Mouse (Mus musculus) hindbrain, postnatal 0 days (tissue): ENCODE measurements around the gene Socs5. TPM values are rescaled to one million over a fixed set of nuclear protein-coding genes. Genes with fewer than 3 reads are reported as not detected.

Experiments
- ATAC-seq: fragments of 200-750 bp; cut with Nextera tagmentation; 2 replicates; pipeline ENCODE4 v1.8.0; 2017; ENCODE audit warnings: mild to moderate bottlenecking, moderate TSS enrichment, moderate library complexity
- DNase-seq: peaks from one replicate; pipeline ENCODE4 v3.0.0-alpha.2; 2015; ENCODE audit warnings: low spot score
- H3K27ac ChIP-seq: fragments of 300-500 bp; sonication (generic); 2 replicates; pipeline ENCODE4 v1.5.1; 2014; ENCODE audit warnings: mild to moderate bottlenecking
- H3K27me3 ChIP-seq: fragments of 300-500 bp; sonication (generic); 2 replicates; pipeline ENCODE4 v1.6.1; 2014; ENCODE audit warnings: low read length, mixed read lengths; ENCODE audit not compliant: insufficient read depth
- H3K36me3 ChIP-seq: fragments of 300-500 bp; sonication (generic); 2 replicates; pipeline ENCODE4 v1.6.1; 2014; ENCODE audit warnings: low read length, mixed read lengths; ENCODE audit not compliant: insufficient read depth
- H3K4me1 ChIP-seq: fragments of 300-500 bp; sonication (generic); 2 replicates; pipeline ENCODE4 v1.6.1; 2014; ENCODE audit warnings: antibody characterized with exemption, low read length, mixed read lengths; ENCODE audit not compliant: insufficient read depth
- H3K4me2 ChIP-seq: fragments of 300-500 bp; sonication (generic); 2 replicates; pipeline ENCODE4 v1.6.1; 2014; ENCODE audit warnings: low read depth, mild to moderate bottlenecking, low read length, moderate library complexity, mixed read lengths
- H3K4me3 ChIP-seq: fragments of 300-500 bp; sonication (generic); 2 replicates; pipeline ENCODE4 v1.5.1; 2014; ENCODE audit warnings: low read length
- H3K9ac ChIP-seq: fragments of 300-500 bp; sonication (generic); replicated peaks from 2 replicates; pipeline ENCODE4 v1.6.1; 2014; ENCODE audit warnings: mild to moderate bottlenecking, low read length, moderate library complexity, mixed read lengths
- H3K9me3 ChIP-seq: fragments of 300-500 bp; sonication (generic); 2 replicates; pipeline ENCODE4 v1.6.1; 2016; ENCODE audit warnings: low read length, mixed read lengths
- CTCF ChIP-seq: IDR thresholded peaks from 2 replicates; pipeline ENCODE4 v1.5.1; 2016; ENCODE audit warnings: antibody characterized with exemption, control low read depth, low read depth
- WGBS: fragments of 180-500 bp; shearing (Covaris S2); extraction: QIAGEN DNeasy Blood & Tissue Kit; methylation state at CpG from one replicate; pipeline ENCODE4 v1.1.7; 2014; 5-methylcytosine and 5-hydroxymethylcytosine counted together
- polyA plus RNA-seq: library from polyadenylated mRNA; unstranded; fragments of >200 nt; fragmentation: Nextera tagmentation; extraction: Ambion mirVana; gene quantifications from 2 replicates; pipeline ENCODE4 v1.2.1, GENCODE M21; 2015
- total RNA-seq: library from RNA; depleted of rRNA; stranded (reverse); fragments of >200 nt; gene quantifications from 2 replicates; pipeline ENCODE4 v1.2.3, GENCODE M21; 2014

Gene Socs5
- total and polyA plus RNA-seq, 2 experiments from 2014 or later: 12.3 to 18.9 TPM

DNA sequence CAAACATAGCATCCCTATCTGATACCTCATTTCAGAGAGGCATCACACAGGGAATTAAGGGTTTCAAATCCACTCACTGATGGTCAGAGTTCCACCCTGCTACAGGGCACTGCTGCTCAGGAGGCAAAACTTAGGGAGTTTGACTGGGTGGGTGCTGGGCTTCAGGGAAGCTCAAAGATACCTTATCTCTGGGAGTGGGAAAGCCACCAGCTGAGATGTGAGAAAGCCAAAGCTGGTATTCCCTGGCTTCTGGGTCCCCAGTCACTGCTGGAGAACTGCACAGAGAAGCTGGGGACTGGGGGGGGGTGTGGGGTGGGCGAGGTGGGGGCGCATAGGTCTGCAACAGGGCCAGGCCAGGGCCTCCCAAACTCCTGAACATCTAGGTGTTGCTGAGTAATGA lies 10.5 kb upstream of the Socs5 start:
- 88% methylated on average over 2 of the region's 2 CpGs for WGBS
- Histone ChIP-seq H3K36me3 (no peaks in the 10 kb centered on the region), H3K9me3 (no peaks in the 10 kb centered on the region), H3K9ac (no peak overlapping the region), H3K4me2 (no peak overlapping the region), H3K27ac (no peak overlapping the region), H3K4me3 (no peak overlapping the region), H3K4me1 (no peaks in the 10 kb centered on the region), H3K27me3 (no peaks in the 10 kb centered on the region)
- TF ChIP-seq CTCF: no peak
- DNase-seq: no peak
- ATAC-seq: no peak

DNA sequence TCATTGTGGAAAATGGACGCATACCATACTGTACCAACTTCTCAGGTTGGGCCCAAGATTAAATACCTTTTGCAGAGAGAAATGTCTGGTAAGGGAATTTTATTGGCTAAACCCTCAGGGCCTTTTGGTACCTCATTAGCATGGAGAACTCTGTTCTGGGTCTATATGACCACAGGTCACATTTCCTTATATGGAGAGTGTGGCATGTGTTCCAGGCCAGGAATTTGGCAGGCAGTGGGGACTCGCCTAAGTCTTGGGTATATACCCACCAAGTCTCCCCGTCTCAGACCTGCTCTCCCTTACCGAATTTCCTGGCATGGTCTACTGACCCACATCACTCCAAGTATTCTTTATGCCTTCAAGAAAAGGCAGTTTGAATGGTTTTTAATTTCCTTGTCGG lies 9.9 kb upstream of the Socs5 start:
- Histone ChIP-seq H3K36me3 (no peaks in the 10 kb centered on the region), H3K4me2 (no peak overlapping the region), H3K9me3 (no peaks in the 10 kb centered on the region), H3K27ac (no peak overlapping the region), H3K9ac (no peak overlapping the region), H3K4me1 (no peaks in the 10 kb centered on the region), H3K27me3 (no peaks in the 10 kb centered on the region), H3K4me3 (no peak overlapping the region)
- WGBS: 87% methylated on average over 5 of the region's 5 CpGs
- no peak for TF ChIP-seq CTCF
- ATAC-seq: no peak
- DNase-seq: no peak

DNA sequence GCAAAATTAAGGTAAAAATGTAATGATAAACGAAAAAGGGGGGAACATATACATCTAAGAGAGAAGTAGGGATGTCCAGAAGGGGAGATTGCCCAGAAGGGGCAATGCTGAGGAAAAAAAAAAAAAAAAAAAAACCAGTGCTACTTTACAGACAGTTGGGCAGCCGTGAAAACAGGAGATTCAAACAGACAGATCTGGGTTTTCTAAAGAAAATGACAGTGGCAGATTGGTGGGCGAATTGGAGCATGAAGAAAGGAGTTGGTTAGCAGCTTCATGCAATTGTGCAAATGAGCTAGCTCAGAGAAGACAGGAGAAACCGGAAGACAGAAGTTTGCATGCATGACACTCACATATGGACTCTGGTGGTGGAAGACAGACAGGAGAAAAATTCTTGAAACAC lies 6.5 kb upstream of the Socs5 start:
- Histone ChIP-seq H3K27me3 (no peaks in the 10 kb centered on the region), H3K4me2 (no peak overlapping the region), H3K36me3 (no peaks in the 10 kb centered on the region), H3K9me3 (no peaks in the 10 kb centered on the region), H3K4me1 (0 out of 2 replicates have a peak, but pooled peaks cover under 1% of the 10 kb centered on the region), H3K4me3 (no peak overlapping the region), H3K9ac (no peak overlapping the region), H3K27ac (no peak overlapping the region)
- TF ChIP-seq CTCF: no peak
- DNase-seq: no peak
- WGBS: 68% methylated on average over 4 of the region's 4 CpGs
- ATAC-seq: no peak

DNA sequence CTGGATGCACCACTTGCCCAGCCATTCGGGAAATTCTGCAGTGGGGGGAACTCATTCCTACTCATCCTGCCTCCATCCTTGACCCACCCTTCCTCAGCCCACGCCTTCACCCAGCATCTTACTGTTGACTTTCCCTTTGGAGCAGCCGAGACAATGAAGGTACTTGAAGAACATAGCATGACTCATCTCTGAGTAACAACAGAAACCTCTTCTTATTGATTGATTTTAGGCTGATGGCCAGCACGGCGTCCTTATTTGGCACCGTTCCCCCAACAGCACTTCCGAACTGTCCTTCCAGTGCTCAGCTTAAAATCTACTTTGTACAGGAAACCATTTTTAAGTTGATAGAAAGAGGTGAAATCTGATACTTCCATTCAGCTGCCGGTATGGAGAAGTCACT lies 4.8 kb upstream of the Socs5 start:
- 58% methylated on average over 8 of the region's 8 CpGs for WGBS
- no peaks in the 10 kb centered on the region for H3K27me3 ChIP-seq
- ATAC-seq (no peak), DNase-seq (no peak)
- H3K36me3 ChIP-seq: no peaks in the 10 kb centered on the region
- H3K9me3 ChIP-seq: no peaks in the 10 kb centered on the region
- H3K9ac ChIP-seq: no peak overlapping the region
- H3K27ac ChIP-seq: no peak overlapping the region
- H3K4me3 ChIP-seq: no peak overlapping the region
- H3K4me1 ChIP-seq: 0 out of 2 replicates have a peak, but pooled peaks cover 6% of the 10 kb centered on the region
- TF ChIP-seq CTCF: no peak
- H3K4me2 ChIP-seq: no peak overlapping the region

GRCm38 (mm10) chr17:87103060-87103459 lies 4.4 kb upstream of the Socs5 start:
- Histone ChIP-seq H3K27ac (no peak overlapping the region), H3K9me3 (no peaks in the 10 kb centered on the region), H3K36me3 (no peaks in the 10 kb centered on the region), H3K27me3 (no peaks in the 10 kb centered on the region), H3K4me2 (no peak overlapping the region), H3K4me3 (no peak overlapping the region), H3K9ac (no peak overlapping the region), H3K4me1 (0 out of 2 replicates have a peak, but pooled peaks cover 6% of the 10 kb centered on the region)
- WGBS: 84% methylated on average over 5 of the region's 5 CpGs
- DNase-seq (no peak), ATAC-seq (no peak)
- TF ChIP-seq CTCF: no peak

DNA sequence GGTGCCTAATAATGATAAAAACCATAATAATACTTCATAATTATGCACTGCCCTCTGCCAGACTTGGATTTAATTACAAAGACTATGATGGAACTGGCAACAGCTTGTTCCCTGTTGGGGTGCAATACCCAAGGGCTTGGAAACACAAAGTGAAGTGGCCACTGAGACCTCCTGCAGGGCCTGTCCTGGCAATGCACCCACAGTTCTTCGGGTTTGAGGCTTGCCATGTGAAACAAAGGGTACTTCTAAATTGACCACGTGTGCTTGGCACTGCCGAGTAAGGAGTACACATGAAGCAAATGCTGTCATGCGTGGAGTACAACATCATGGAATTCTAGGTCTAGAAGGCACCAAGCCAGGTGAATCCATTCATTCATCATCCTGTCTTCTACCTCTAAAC lies 3.2 kb upstream of the Socs5 start:
- ATAC-seq: no peak
- H3K4me2 ChIP-seq: no peak overlapping the region
- H3K9me3 ChIP-seq: no peaks in the 10 kb centered on the region
- 0 out of 2 replicates have a peak, but pooled peaks cover 6% of the 10 kb centered on the region for H3K4me1 ChIP-seq
- no peaks in the 10 kb centered on the region for H3K36me3 ChIP-seq
- H3K27me3 ChIP-seq: no peaks in the 10 kb centered on the region
- TF ChIP-seq CTCF: no peak
- no peak overlapping the region for H3K27ac ChIP-seq
- DNase-seq: no peak
- H3K4me3 ChIP-seq: no peak overlapping the region
- WGBS: 68% methylated on average over 4 of the region's 4 CpGs
- H3K9ac ChIP-seq: no peak overlapping the region

- TF ChIP-seq CTCF: no peak
- Histone ChIP-seq H3K9me3 (no peaks in the 10 kb centered on the region), H3K4me3 (peak overlapping the region; percentile 73), H3K9ac (no peak overlapping the region), H3K36me3 (no peaks in the 10 kb centered on the region), H3K27ac (peak overlapping the region; percentile 90; the same call in 1 of the 2 replicates), H3K4me1 (0 out of 2 replicates have a peak, but pooled peaks cover 6% of the 10 kb centered on the region), H3K4me2 (peak overlapping the region; percentile 90), H3K27me3 (no peaks in the 10 kb centered on the region)
- DNase-seq (no peak), ATAC-seq (no peak)
- 83% methylated on average over 7 of the region's 7 CpGs for WGBS
Measured at GRCm38 (mm10) chr17:87105941-87106340, 1.5 kb upstream of the Socs5 start.
